Mouse (Mus musculus) hindbrain, postnatal 0 days (tissue): Measurements from ENCODE around the gene Pard3b. TPM values are rescaled to one million over a fixed set of nuclear protein-coding genes. Genes with fewer than 3 reads are reported as not detected.

Experiments
- ATAC-seq: fragments of 200-750 bp; cut with Nextera tagmentation; 2 replicates; pipeline ENCODE4 v1.8.0; 2017; ENCODE audit warnings: mild to moderate bottlenecking, moderate TSS enrichment, moderate library complexity
- DNase-seq: peaks from one replicate; pipeline ENCODE4 v3.0.0-alpha.2; 2015; ENCODE audit warnings: low spot score
- H3K27ac ChIP-seq: fragments of 300-500 bp; sonication (generic); 2 replicates; pipeline ENCODE4 v1.5.1; 2014; ENCODE audit warnings: mild to moderate bottlenecking
- H3K27me3 ChIP-seq: fragments of 300-500 bp; sonication (generic); 2 replicates; pipeline ENCODE4 v1.6.1; 2014; ENCODE audit warnings: low read length, mixed read lengths; ENCODE audit not compliant: insufficient read depth
- H3K36me3 ChIP-seq: fragments of 300-500 bp; sonication (generic); 2 replicates; pipeline ENCODE4 v1.6.1; 2014; ENCODE audit warnings: low read length, mixed read lengths; ENCODE audit not compliant: insufficient read depth
- H3K4me1 ChIP-seq: fragments of 300-500 bp; sonication (generic); 2 replicates; pipeline ENCODE4 v1.6.1; 2014; ENCODE audit warnings: antibody characterized with exemption, low read length, mixed read lengths; ENCODE audit not compliant: insufficient read depth
- H3K4me2 ChIP-seq: fragments of 300-500 bp; sonication (generic); 2 replicates; pipeline ENCODE4 v1.6.1; 2014; ENCODE audit warnings: low read depth, mild to moderate bottlenecking, low read length, moderate library complexity, mixed read lengths
- H3K4me3 ChIP-seq: fragments of 300-500 bp; sonication (generic); 2 replicates; pipeline ENCODE4 v1.5.1; 2014; ENCODE audit warnings: low read length
- H3K9ac ChIP-seq: fragments of 300-500 bp; sonication (generic); replicated peaks from 2 replicates; pipeline ENCODE4 v1.6.1; 2014; ENCODE audit warnings: mild to moderate bottlenecking, low read length, moderate library complexity, mixed read lengths
- H3K9me3 ChIP-seq: fragments of 300-500 bp; sonication (generic); 2 replicates; pipeline ENCODE4 v1.6.1; 2016; ENCODE audit warnings: low read length, mixed read lengths
- CTCF ChIP-seq: IDR thresholded peaks from 2 replicates; pipeline ENCODE4 v1.5.1; 2016; ENCODE audit warnings: antibody characterized with exemption, control low read depth, low read depth
- whole genome bisulfite sequencing: fragments of 180-500 bp; shearing (Covaris S2); extraction: QIAGEN DNeasy Blood & Tissue Kit; methylation state at CpG from one replicate; pipeline ENCODE4 v1.1.7; 2014; 5-methylcytosine and 5-hydroxymethylcytosine counted together
- polyA plus RNA-seq: library from polyadenylated mRNA; unstranded; fragments of >200 nt; fragmentation: Nextera tagmentation; extraction: Ambion mirVana; gene quantifications from 2 replicates; pipeline ENCODE4 v1.2.1, GENCODE M21; 2015
- total RNA-seq: library from RNA; depleted of rRNA; stranded (reverse); fragments of >200 nt; gene quantifications from 2 replicates; pipeline ENCODE4 v1.2.3, GENCODE M21; 2014

Pard3b gene
- total and polyA plus RNA-seq, 2 experiments from 2014 or later = 5.6 to 9.6 TPM

DNA sequence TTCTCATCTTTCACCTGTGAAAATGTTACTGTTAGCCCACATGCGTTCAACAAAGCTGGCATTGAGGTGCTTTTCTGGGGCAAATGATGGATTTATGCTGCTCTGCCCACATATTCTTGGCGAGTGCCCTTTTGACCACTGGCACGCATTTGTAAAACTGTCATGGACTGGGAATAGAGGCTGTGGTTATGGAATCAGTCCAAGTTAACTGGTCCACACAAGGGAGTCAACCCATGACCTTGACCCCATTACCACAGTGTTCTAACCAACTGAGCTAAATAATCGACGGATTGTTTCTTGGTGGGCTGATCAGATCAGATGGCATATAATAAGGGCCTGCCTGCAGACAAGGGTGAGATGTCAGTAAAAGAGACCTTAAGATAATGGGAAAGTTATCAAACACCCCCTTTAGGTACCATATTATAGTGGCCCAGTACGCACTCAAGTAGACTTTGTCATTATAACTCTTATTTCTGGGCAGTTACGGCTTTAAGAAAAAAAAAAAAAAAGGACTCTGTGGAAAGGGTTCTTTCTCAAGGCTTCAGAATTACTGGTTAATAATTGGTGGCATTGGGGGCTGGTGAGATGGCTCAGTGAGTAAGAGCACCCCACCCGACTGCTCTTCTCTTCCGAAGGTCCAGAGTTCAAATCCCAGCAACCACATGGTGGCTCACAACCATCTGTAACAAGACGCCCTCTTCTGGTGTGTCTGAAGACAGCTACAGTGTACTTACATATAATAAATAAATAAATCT is 784.4 kb downstream of the Pard3b start:
- 80% methylated on average over 10 of the region's 10 CpGs for WGBS
- TF ChIP-seq CTCF = no peak
- Histone ChIP-seq H3K27ac (no peak overlapping the region), H3K9me3 (no peaks in the 10 kb centered on the region), H3K4me1 (no peaks in the 10 kb centered on the region), H3K36me3 (no peaks in the 10 kb centered on the region), H3K9ac (no peak overlapping the region), H3K27me3 (no peaks in the 10 kb centered on the region), H3K4me2 (no peak overlapping the region), H3K4me3 (no peak overlapping the region)
- ATAC-seq (no peak), DNase-seq (no peak)

DNA sequence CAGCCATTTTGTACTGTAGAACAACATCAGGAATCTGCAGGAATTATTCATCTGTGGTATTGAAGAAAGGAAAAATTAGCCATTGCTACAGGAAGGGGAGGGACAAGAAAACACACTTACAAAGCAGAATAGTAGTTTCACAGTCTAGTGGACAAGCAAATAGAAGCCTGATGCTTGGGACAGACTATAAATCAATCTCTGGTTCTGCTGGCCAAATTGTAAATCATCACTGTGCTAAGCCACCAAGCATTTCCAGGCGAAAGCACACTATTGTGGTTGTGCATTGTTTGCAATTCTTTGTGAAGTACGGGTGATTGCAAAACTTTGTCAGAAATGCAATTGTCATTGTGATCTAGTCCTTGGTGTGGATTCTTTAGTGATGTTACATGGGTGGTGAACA is 786.7 kb downstream of the Pard3b start:
- DNase-seq (no peak), ATAC-seq (no peak)
- Histone ChIP-seq H3K4me1 (0 out of 2 replicates have a peak, but pooled peaks cover 4% of the 10 kb centered on the region), H3K27me3 (no peaks in the 10 kb centered on the region), H3K4me2 (no peak overlapping the region), H3K4me3 (no peak overlapping the region), H3K27ac (no peak overlapping the region), H3K36me3 (no peaks in the 10 kb centered on the region), H3K9ac (no peak overlapping the region), H3K9me3 (no peaks in the 10 kb centered on the region)
- no peak for TF ChIP-seq CTCF
- WGBS = 77% methylated on average over 2 of the region's 2 CpGs

DNA sequence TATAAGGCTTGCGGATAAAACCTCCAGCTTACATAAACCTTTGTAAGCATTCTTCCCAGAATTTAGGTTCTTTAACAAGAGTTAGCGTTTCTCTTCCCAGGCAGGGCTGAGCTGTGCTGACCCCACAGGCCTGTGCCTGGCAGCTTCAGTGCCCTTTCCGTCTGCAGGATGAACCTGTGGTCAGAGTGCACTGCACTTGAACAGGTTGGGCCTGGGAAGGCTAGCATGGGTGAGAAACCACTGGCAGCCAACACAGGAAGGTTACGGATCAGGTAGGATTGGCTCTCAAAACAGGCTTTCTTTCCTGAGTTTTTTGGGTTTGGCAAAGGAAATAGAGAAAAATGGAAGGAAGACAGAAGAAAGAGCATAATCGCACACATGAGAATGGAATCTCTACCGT is 790.1 kb downstream of the Pard3b start:
- WGBS = 76% methylated on average over 6 of the region's 6 CpGs
- H3K36me3 ChIP-seq = no peaks in the 10 kb centered on the region
- 0 out of 2 replicates have a peak, but pooled peaks cover 4% of the 10 kb centered on the region for H3K4me1 ChIP-seq
- ATAC-seq (no peak), DNase-seq (no peak)
- H3K4me2 ChIP-seq = no peak overlapping the region
- no peak overlapping the region for H3K4me3 ChIP-seq
- H3K27ac ChIP-seq = no peak overlapping the region
- H3K27me3 ChIP-seq = no peaks in the 10 kb centered on the region
- H3K9me3 ChIP-seq = no peaks in the 10 kb centered on the region
- TF ChIP-seq CTCF = no peak
- H3K9ac ChIP-seq = no peak overlapping the region

- no peaks in the 10 kb centered on the region for H3K27me3 ChIP-seq
- H3K9ac ChIP-seq = no peak overlapping the region
- WGBS = 45% methylated on average over 17 of the region's 17 CpGs
- H3K4me3 ChIP-seq = no peak overlapping the region
- 0 out of 2 replicates have a peak, but pooled peaks cover 4% of the 10 kb centered on the region for H3K4me1 ChIP-seq
- H3K4me2 ChIP-seq = no peak overlapping the region
- no peaks in the 10 kb centered on the region for H3K9me3 ChIP-seq
- no peak overlapping the region for H3K27ac ChIP-seq
- ATAC-seq = no peak
- no peak for TF ChIP-seq CTCF
- DNase-seq = peak; percentile 23
- no peaks in the 10 kb centered on the region for H3K36me3 ChIP-seq
Measured at GRCm38 (mm10) chr1:62429333-62430182, 790.9 kb downstream of the Pard3b start.

DNA sequence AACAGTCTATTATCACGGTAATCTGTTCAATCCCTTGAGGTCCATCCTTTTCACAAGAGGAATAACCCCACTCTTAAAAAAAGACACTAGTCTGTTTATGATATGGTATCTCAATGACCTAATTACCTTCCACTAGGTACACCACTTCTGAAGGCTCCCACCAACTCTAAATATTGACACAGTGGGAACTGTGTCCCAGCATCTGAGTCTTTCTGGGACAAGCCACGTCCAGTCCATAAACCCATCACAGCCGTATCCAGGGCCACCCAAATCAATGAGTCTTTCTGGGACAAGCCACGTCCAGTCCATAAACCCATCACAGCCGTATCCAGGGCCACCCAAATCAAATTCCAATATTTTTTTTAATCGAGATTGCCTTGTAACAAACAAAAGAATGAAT is 792.4 kb downstream of the Pard3b start:
- no peaks in the 10 kb centered on the region for H3K9me3 ChIP-seq
- H3K36me3 ChIP-seq = no peaks in the 10 kb centered on the region
- H3K9ac ChIP-seq = no peak overlapping the region
- H3K27me3 ChIP-seq = no peaks in the 10 kb centered on the region
- TF ChIP-seq CTCF = no peak
- 0 out of 2 replicates have a peak, but pooled peaks cover 4% of the 10 kb centered on the region for H3K4me1 ChIP-seq
- no peak for ATAC-seq
- H3K4me2 ChIP-seq = no peak overlapping the region
- WGBS = 81% methylated on average over 6 of the region's 6 CpGs
- H3K4me3 ChIP-seq = no peak overlapping the region
- no peak for DNase-seq
- H3K27ac ChIP-seq = no peak overlapping the region

GRCm38 (mm10) chr1:62433891-62434290 is 795.3 kb downstream of the Pard3b start:
- Histone ChIP-seq H3K4me1 (0 out of 2 replicates have a peak, but pooled peaks cover 4% of the 10 kb centered on the region), H3K4me2 (no peak overlapping the region), H3K27ac (no peak overlapping the region), H3K9ac (no peak overlapping the region), H3K9me3 (no peaks in the 10 kb centered on the region), H3K4me3 (no peak overlapping the region), H3K36me3 (no peaks in the 10 kb centered on the region), H3K27me3 (no peaks in the 10 kb centered on the region)
- 82% methylated on average over 5 of the region's 5 CpGs for WGBS
- TF ChIP-seq CTCF = no peak
- DNase-seq (no peak), ATAC-seq (no peak)
